Mouse (Mus musculus): Measurements from ENCODE around the gene Esrrg. TPM values are rescaled to one million over a fixed set of nuclear protein-coding genes. Genes with fewer than 3 reads are reported as not detected.

Gene Esrrg
- polyA plus RNA-seq, 1 experiment: 1.0 TPM

GRCm38 (mm10) chr1:187648551-187648950 lies 40.0 kb downstream of the Esrrg start:
- Histone ChIP-seq H3K27me3 (ENCODE audit: control insufficient read depth, insufficient read depth, low read length) (no peaks in the 10 kb centered on the region; the same call in 1 of the 2 replicates), H3K4me3 (ENCODE audit: control insufficient read depth, insufficient read depth, low read length) (no peak overlapping the region), H3K27ac (ENCODE audit: control insufficient read depth, insufficient read depth, low read length) (no peak overlapping the region), H3K4me1 (replicated peaks; ENCODE audit: control insufficient read depth, insufficient read depth, low read length) (no peaks in the 10 kb centered on the region), H3K36me3 (ENCODE audit: control insufficient read depth, insufficient read depth, low read length) (no peaks in the 10 kb centered on the region)
- no peak for DNase-seq
- TF ChIP-seq CTCF (IDR thresholded peaks at IDR 0.05; ENCODE audit: borderline replicate concordance, control insufficient read depth, extremely low read depth, insufficient read depth, low read length, poor library complexity) (no peak), POLR2A (IDR thresholded peaks at IDR 0.05; ENCODE audit: control insufficient read depth, extremely low read depth, insufficient read depth, low read length, poor library complexity) (no peak)
- WGBS: 92% methylated on average over 8 of the region's 8 CpGs

- Histone ChIP-seq H3K27me3 (ENCODE audit: control insufficient read depth, insufficient read depth, low read length) (no peaks in the 10 kb centered on the region; the same call in 1 of the 2 replicates), H3K4me3 (ENCODE audit: control insufficient read depth, insufficient read depth, low read length) (no peak overlapping the region), H3K27ac (ENCODE audit: control insufficient read depth, insufficient read depth, low read length) (no peak overlapping the region), H3K4me1 (replicated peaks; ENCODE audit: control insufficient read depth, insufficient read depth, low read length) (no peaks in the 10 kb centered on the region), H3K36me3 (ENCODE audit: control insufficient read depth, insufficient read depth, low read length) (no peaks in the 10 kb centered on the region)
- 72% methylated on average over 5 of the region's 5 CpGs for WGBS
- no peak for DNase-seq
- TF ChIP-seq POLR2A (IDR thresholded peaks at IDR 0.05; ENCODE audit: control insufficient read depth, extremely low read depth, insufficient read depth, low read length, poor library complexity) (no peak), CTCF (IDR thresholded peaks at IDR 0.05; ENCODE audit: borderline replicate concordance, control insufficient read depth, extremely low read depth, insufficient read depth, low read length, poor library complexity) (no peak)
Measured at GRCm38 (mm10) chr1:187649871-187650270, 41.3 kb downstream of the Esrrg start.

DNA sequence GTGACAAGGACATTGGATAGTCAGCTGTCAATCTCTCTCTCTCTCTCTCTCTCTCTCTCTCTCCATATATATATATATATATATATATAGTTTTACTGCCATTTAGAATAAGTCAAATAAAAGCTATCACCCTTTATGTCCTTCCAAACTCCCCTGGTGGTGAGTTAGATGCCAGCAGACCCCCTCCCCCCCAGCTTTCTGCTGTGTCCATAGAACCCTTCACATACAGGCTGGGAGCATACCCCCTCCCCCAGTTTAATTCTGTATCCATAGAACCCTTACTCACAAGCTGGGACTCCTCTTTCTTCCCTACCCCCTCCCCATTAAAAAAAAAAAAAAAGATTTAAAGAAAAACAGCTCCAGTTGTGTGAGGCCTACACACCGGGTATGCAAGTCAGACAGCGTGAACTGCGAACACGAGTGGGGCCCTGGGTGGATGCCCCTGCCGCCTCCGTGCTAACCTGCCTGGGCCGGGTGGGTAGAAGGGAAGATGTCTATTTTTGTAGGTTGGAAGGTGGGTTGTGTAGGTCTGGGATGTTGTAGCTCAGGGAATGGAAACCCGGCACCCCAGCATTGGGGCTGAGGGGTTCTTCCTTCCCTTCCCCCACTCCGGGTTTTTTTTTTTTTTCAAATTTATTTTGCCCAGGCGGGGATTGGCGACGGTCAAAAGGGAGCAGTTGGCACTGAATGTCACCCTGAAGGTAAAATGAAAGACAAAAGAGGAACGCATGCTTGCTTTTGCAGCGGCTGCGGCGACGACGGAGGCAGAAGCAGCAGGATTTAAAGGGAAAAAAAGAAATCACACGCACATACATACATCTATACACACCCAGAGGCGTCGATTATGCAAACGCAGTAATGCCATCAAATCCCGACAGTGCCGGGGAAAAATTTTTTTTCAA lies 42.4 kb downstream of the Esrrg start:
- no peak overlapping the region for H3K27ac ChIP-seq (ENCODE audit: control insufficient read depth, insufficient read depth, low read length)
- DNase-seq: no peak
- TF ChIP-seq CTCF (IDR thresholded peaks at IDR 0.05; ENCODE audit: borderline replicate concordance, control insufficient read depth, extremely low read depth, insufficient read depth, low read length, poor library complexity) (no peak), POLR2A (IDR thresholded peaks at IDR 0.05; ENCODE audit: control insufficient read depth, extremely low read depth, insufficient read depth, low read length, poor library complexity) (no peak)
- H3K27me3 ChIP-seq (ENCODE audit: control insufficient read depth, insufficient read depth, low read length): no peaks in the 10 kb centered on the region; the same call in 1 of the 2 replicates
- H3K4me1 ChIP-seq (replicated peaks; ENCODE audit: control insufficient read depth, insufficient read depth, low read length): no peaks in the 10 kb centered on the region
- WGBS: 25% methylated on average over 24 of the region's 24 CpGs
- no peaks in the 10 kb centered on the region for H3K36me3 ChIP-seq (ENCODE audit: control insufficient read depth, insufficient read depth, low read length)
- no peak overlapping the region for H3K4me3 ChIP-seq (ENCODE audit: control insufficient read depth, insufficient read depth, low read length)

GRCm38 (mm10) chr1:187651688-187652241 lies 43.2 kb downstream of the Esrrg start:
- no peak overlapping the region for H3K4me3 ChIP-seq (ENCODE audit: control insufficient read depth, insufficient read depth, low read length)
- H3K4me1 ChIP-seq (replicated peaks; ENCODE audit: control insufficient read depth, insufficient read depth, low read length): no peaks in the 10 kb centered on the region
- DNase-seq: no peak
- WGBS: 4% methylated on average over 47 of the region's 47 CpGs
- no peaks in the 10 kb centered on the region; the same call in 1 of the 2 replicates for H3K27me3 ChIP-seq (ENCODE audit: control insufficient read depth, insufficient read depth, low read length)
- TF ChIP-seq CTCF (IDR thresholded peaks at IDR 0.05; ENCODE audit: borderline replicate concordance, control insufficient read depth, extremely low read depth, insufficient read depth, low read length, poor library complexity) (no peak), POLR2A (IDR thresholded peaks at IDR 0.05; ENCODE audit: control insufficient read depth, extremely low read depth, insufficient read depth, low read length, poor library complexity) (no peak)
- no peak overlapping the region for H3K27ac ChIP-seq (ENCODE audit: control insufficient read depth, insufficient read depth, low read length)
- no peaks in the 10 kb centered on the region for H3K36me3 ChIP-seq (ENCODE audit: control insufficient read depth, insufficient read depth, low read length)

GRCm38 (mm10) chr1:187652445-187652844 lies 43.9 kb downstream of the Esrrg start:
- TF ChIP-seq POLR2A (IDR thresholded peaks at IDR 0.05; ENCODE audit: control insufficient read depth, extremely low read depth, insufficient read depth, low read length, poor library complexity): no peak
- no peak for TF ChIP-seq CTCF (IDR thresholded peaks at IDR 0.05; ENCODE audit: borderline replicate concordance, control insufficient read depth, extremely low read depth, insufficient read depth, low read length, poor library complexity)
- no peak for DNase-seq
- 21% methylated on average over 7 of the region's 7 CpGs for WGBS
- H3K27me3 ChIP-seq (ENCODE audit: control insufficient read depth, insufficient read depth, low read length): no peaks in the 10 kb centered on the region; the same call in 1 of the 2 replicates
- no peaks in the 10 kb centered on the region for H3K36me3 ChIP-seq (ENCODE audit: control insufficient read depth, insufficient read depth, low read length)
- no peaks in the 10 kb centered on the region for H3K4me1 ChIP-seq (replicated peaks; ENCODE audit: control insufficient read depth, insufficient read depth, low read length)
- H3K27ac ChIP-seq (ENCODE audit: control insufficient read depth, insufficient read depth, low read length): no peak overlapping the region
- H3K4me3 ChIP-seq (ENCODE audit: control insufficient read depth, insufficient read depth, low read length): no peak overlapping the region

DNA sequence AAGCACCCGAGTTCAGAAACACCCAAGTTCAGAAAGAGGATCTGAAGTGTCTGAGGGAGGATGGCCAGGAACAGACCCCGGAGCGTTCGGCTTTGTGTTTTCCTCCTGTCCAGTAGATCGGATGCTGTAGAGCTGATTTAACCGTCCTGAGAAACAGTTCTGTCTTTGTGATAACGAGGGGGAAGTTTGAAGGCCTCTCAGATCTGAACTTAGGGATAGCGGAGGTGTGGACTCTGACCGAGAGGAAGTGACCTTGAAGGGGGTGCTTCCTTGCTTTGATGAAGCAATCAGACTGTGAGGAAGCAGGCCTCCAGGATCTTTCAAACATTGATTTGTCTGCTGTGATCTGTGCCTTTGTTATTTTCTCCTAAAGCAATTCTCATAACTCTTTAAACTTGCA lies 44.8 kb downstream of the Esrrg start:
- whole genome bisulfite sequencing: 14% methylated on average over 9 of the region's 9 CpGs
- no peak for DNase-seq
- H3K27me3 ChIP-seq (ENCODE audit: control insufficient read depth, insufficient read depth, low read length): no peaks in the 10 kb centered on the region; the same call in 1 of the 2 replicates
- TF ChIP-seq POLR2A (IDR thresholded peaks at IDR 0.05; ENCODE audit: control insufficient read depth, extremely low read depth, insufficient read depth, low read length, poor library complexity) (no peak), CTCF (IDR thresholded peaks at IDR 0.05; ENCODE audit: borderline replicate concordance, control insufficient read depth, extremely low read depth, insufficient read depth, low read length, poor library complexity) (no peak)
- H3K4me3 ChIP-seq (ENCODE audit: control insufficient read depth, insufficient read depth, low read length): no peak overlapping the region
- H3K4me1 ChIP-seq (replicated peaks; ENCODE audit: control insufficient read depth, insufficient read depth, low read length): no peaks in the 10 kb centered on the region
- H3K27ac ChIP-seq (ENCODE audit: control insufficient read depth, insufficient read depth, low read length): no peak overlapping the region
- no peaks in the 10 kb centered on the region for H3K36me3 ChIP-seq (ENCODE audit: control insufficient read depth, insufficient read depth, low read length)
